Mouse (Mus musculus): Measurements from ENCODE around the gene Uchl5. TPM values are rescaled to one million over a fixed set of nuclear protein-coding genes. Genes with fewer than 3 reads are reported as not detected.

The Uchl5 gene
- total RNA-seq, 2 experiments from 2014 or later = 112 to 180 TPM

Other genes with a start within 250 kb of the Uchl5 start
- gene B3galt2, start 136.6 kb upstream of the Uchl5 start, total RNA-seq (2014; fragmentation: Nextera tagmentation) = 0.15 TPM in 1 of 2 replicates, not detected in the other
- gene B3galt2, start 136.6 kb upstream of the Uchl5 start, total RNA-seq (2017) = 0.05 TPM in 1 of 2 replicates, not detected in the other
- 77.8 and 82.6 TPM in 2 replicates for gene Cdc73, start 74.4 kb upstream of the Uchl5 start, total RNA-seq (2014; fragmentation: Nextera tagmentation)
- 18.4 and 25.9 TPM in 2 replicates for gene Cdc73, start 74.4 kb upstream of the Uchl5 start, total RNA-seq (2017)
- gene Glrx2, start 60.9 kb upstream of the Uchl5 start, total RNA-seq (2014; fragmentation: Nextera tagmentation) = 68.9 and 106 TPM in 2 replicates
- gene Glrx2, start 60.9 kb upstream of the Uchl5 start, total RNA-seq (2017) = 51.3 and 54.5 TPM in 2 replicates
- gene Trove2, start 204 bp upstream of the Uchl5 start, total RNA-seq (2014; fragmentation: Nextera tagmentation) = 0.85 and 2.1 TPM in 2 replicates
- gene Trove2, start 204 bp upstream of the Uchl5 start, total RNA-seq (2017) = 1.7 and 5.1 TPM in 2 replicates
- gene Rgs2, start 226.9 kb downstream of the Uchl5 start, total RNA-seq (2014; fragmentation: Nextera tagmentation) = 9.0 and 12.7 TPM in 2 replicates
- gene Rgs2, start 226.9 kb downstream of the Uchl5 start, total RNA-seq (2017) = 32.5 and 55.4 TPM in 2 replicates